Mouse (Mus musculus): ENCODE results near the gene Slmap. TPM values are rescaled to one million over a fixed set of nuclear protein-coding genes. Genes with fewer than 3 reads are reported as not detected.

The Slmap gene
- polyA plus RNA-seq, 1 experiment from 2014 or later, result 20.8 TPM

GRCm38 (mm10) chr14:26539241-26539640 is 4.5 kb upstream of the Slmap start:
- DNase-seq (ENCODE audit: low spot score) (no peak), ATAC-seq (ENCODE audit: low FRiP score) (no peak)
- Histone ChIP-seq H3K36me3 (ENCODE audit: control insufficient read depth, insufficient read depth, low read length) (no peaks in the 10 kb centered on the region), H3K9ac (ENCODE audit: low read depth, low read length) (no peak overlapping the region), H3K4me2 (replicated peaks; ENCODE audit: low read depth, low read length) (no peak overlapping the region), H3K27ac (ENCODE audit: low read depth, low read length) (no peak overlapping the region), H3K4me1 (replicated peaks; ENCODE audit: control insufficient read depth, insufficient read depth, low read length) (no peaks in the 10 kb centered on the region), H3K4me3 (ENCODE audit: low read depth, low read length) (no peak overlapping the region), H3K9me3 (ENCODE audit: control insufficient read depth, low read length) (no peaks in the 10 kb centered on the region), H3K27me3 (ENCODE audit: control insufficient read depth, insufficient read depth, low read length) (no peaks in the 10 kb centered on the region)
- 91% methylated on average over 4 of the region's 4 CpGs for WGBS

GRCm38 (mm10) chr14:26533821-26534756 is 642 bp downstream of the Slmap start:
- Histone ChIP-seq H3K36me3 (ENCODE audit: control insufficient read depth, insufficient read depth, low read length) (no peaks in the 10 kb centered on the region), H3K9ac (ENCODE audit: low read depth, low read length) (peak overlapping the region; percentile 88), H3K27ac (ENCODE audit: low read depth, low read length) (peak overlapping the region; percentile 74), H3K9me3 (ENCODE audit: control insufficient read depth, low read length) (no peaks in the 10 kb centered on the region), H3K4me2 (replicated peaks; ENCODE audit: low read depth, low read length) (peak overlapping the region; percentile 96), H3K4me3 (ENCODE audit: low read depth, low read length) (peak overlapping the region; percentile 91), H3K27me3 (ENCODE audit: control insufficient read depth, insufficient read depth, low read length) (no peaks in the 10 kb centered on the region), H3K4me1 (replicated peaks; ENCODE audit: control insufficient read depth, insufficient read depth, low read length) (peaks cover 6% of the 10 kb centered on the region; the same call in 1 of the 2 replicates)
- DNase-seq (ENCODE audit: low spot score), result peak; percentile 75
- peak; percentile 93 for ATAC-seq (ENCODE audit: low FRiP score)
- under 1% methylated on average over 52 of the region's 92 CpGs for WGBS

- Histone ChIP-seq H3K27me3 (ENCODE audit: control insufficient read depth, insufficient read depth, low read length) (no peaks in the 10 kb centered on the region), H3K9ac (ENCODE audit: low read depth, low read length) (peak overlapping the region; percentile 88), H3K4me1 (replicated peaks; ENCODE audit: control insufficient read depth, insufficient read depth, low read length) (peaks cover 6% of the 10 kb centered on the region; the same call in 1 of the 2 replicates), H3K27ac (ENCODE audit: low read depth, low read length) (no peak overlapping the region), H3K4me2 (replicated peaks; ENCODE audit: low read depth, low read length) (peak overlapping the region; percentile 96), H3K36me3 (ENCODE audit: control insufficient read depth, insufficient read depth, low read length) (no peaks in the 10 kb centered on the region), H3K9me3 (ENCODE audit: control insufficient read depth, low read length) (no peaks in the 10 kb centered on the region), H3K4me3 (ENCODE audit: low read depth, low read length) (peak overlapping the region; percentile 91)
- DNase-seq (ENCODE audit: low spot score), result peak; percentile 10
- 28% methylated on average over 19 of the region's 19 CpGs for WGBS
- ATAC-seq (ENCODE audit: low FRiP score), result no peak
These were observed 1.5 kb downstream of the Slmap start for GRCm38 (mm10) chr14:26533267-26533666.

GRCm38 (mm10) chr14:26532752-26533151 is 2.0 kb downstream of the Slmap start:
- no peak for DNase-seq (ENCODE audit: low spot score)
- Histone ChIP-seq H3K27me3 (ENCODE audit: control insufficient read depth, insufficient read depth, low read length) (no peaks in the 10 kb centered on the region), H3K4me3 (ENCODE audit: low read depth, low read length) (peak overlapping the region; percentile 91), H3K27ac (ENCODE audit: low read depth, low read length) (no peak overlapping the region), H3K9ac (ENCODE audit: low read depth, low read length) (peak overlapping the region; percentile 88; the same call in 1 of the 2 replicates), H3K4me2 (replicated peaks; ENCODE audit: low read depth, low read length) (peak overlapping the region; percentile 96), H3K36me3 (ENCODE audit: control insufficient read depth, insufficient read depth, low read length) (no peaks in the 10 kb centered on the region), H3K4me1 (replicated peaks; ENCODE audit: control insufficient read depth, insufficient read depth, low read length) (peaks cover 6% of the 10 kb centered on the region; the same call in 1 of the 2 replicates), H3K9me3 (ENCODE audit: control insufficient read depth, low read length) (no peaks in the 10 kb centered on the region)
- no peak for ATAC-seq (ENCODE audit: low FRiP score)
- WGBS, result 69% methylated on average over 9 of the region's 9 CpGs

GRCm38 (mm10) chr14:26531410-26532313 is 3.1 kb downstream of the Slmap start:
- Histone ChIP-seq H3K9ac (ENCODE audit: low read depth, low read length) (no peak overlapping the region), H3K9me3 (ENCODE audit: control insufficient read depth, low read length) (no peaks in the 10 kb centered on the region), H3K27ac (ENCODE audit: low read depth, low read length) (no peak overlapping the region), H3K36me3 (ENCODE audit: control insufficient read depth, insufficient read depth, low read length) (no peaks in the 10 kb centered on the region), H3K27me3 (ENCODE audit: control insufficient read depth, insufficient read depth, low read length) (no peaks in the 10 kb centered on the region), H3K4me2 (replicated peaks; ENCODE audit: low read depth, low read length) (no peak overlapping the region), H3K4me3 (ENCODE audit: low read depth, low read length) (no peak overlapping the region), H3K4me1 (replicated peaks; ENCODE audit: control insufficient read depth, insufficient read depth, low read length) (peaks cover 6% of the 10 kb centered on the region; the same call in 1 of the 2 replicates)
- DNase-seq (ENCODE audit: low spot score) (no peak), ATAC-seq (ENCODE audit: low FRiP score) (no peak)
- 84% methylated on average over 10 of the region's 10 CpGs for WGBS

GRCm38 (mm10) chr14:26530350-26530749 is 4.4 kb downstream of the Slmap start:
- Histone ChIP-seq H3K4me3 (ENCODE audit: low read depth, low read length) (no peak overlapping the region), H3K4me2 (replicated peaks; ENCODE audit: low read depth, low read length) (no peak overlapping the region), H3K27ac (ENCODE audit: low read depth, low read length) (no peak overlapping the region), H3K36me3 (ENCODE audit: control insufficient read depth, insufficient read depth, low read length) (no peaks in the 10 kb centered on the region), H3K27me3 (ENCODE audit: control insufficient read depth, insufficient read depth, low read length) (no peaks in the 10 kb centered on the region), H3K4me1 (replicated peaks; ENCODE audit: control insufficient read depth, insufficient read depth, low read length) (peaks cover 6% of the 10 kb centered on the region; the same call in 1 of the 2 replicates), H3K9me3 (ENCODE audit: control insufficient read depth, low read length) (no peaks in the 10 kb centered on the region), H3K9ac (ENCODE audit: low read depth, low read length) (no peak overlapping the region)
- ATAC-seq (ENCODE audit: low FRiP score) (no peak), DNase-seq (ENCODE audit: low spot score) (no peak)
- WGBS, result 80% methylated on average over 7 of the region's 7 CpGs

GRCm38 (mm10) chr14:26528296-26528695 is 6.4 kb downstream of the Slmap start:
- Histone ChIP-seq H3K36me3 (ENCODE audit: control insufficient read depth, insufficient read depth, low read length) (no peaks in the 10 kb centered on the region), H3K4me1 (replicated peaks; ENCODE audit: control insufficient read depth, insufficient read depth, low read length) (peaks cover 4% of the 10 kb centered on the region; the same call in 1 of the 2 replicates), H3K9me3 (ENCODE audit: control insufficient read depth, low read length) (no peaks in the 10 kb centered on the region), H3K9ac (ENCODE audit: low read depth, low read length) (no peak overlapping the region), H3K27ac (ENCODE audit: low read depth, low read length) (no peak overlapping the region), H3K4me2 (replicated peaks; ENCODE audit: low read depth, low read length) (no peak overlapping the region), H3K4me3 (ENCODE audit: low read depth, low read length) (no peak overlapping the region), H3K27me3 (ENCODE audit: control insufficient read depth, insufficient read depth, low read length) (no peaks in the 10 kb centered on the region)
- 89% methylated on average over 2 of the region's 2 CpGs for WGBS
- ATAC-seq (ENCODE audit: low FRiP score) (no peak), DNase-seq (ENCODE audit: low spot score) (no peak)

GRCm38 (mm10) chr14:26525955-26526354 is 8.8 kb downstream of the Slmap start:
- Histone ChIP-seq H3K4me2 (replicated peaks; ENCODE audit: low read depth, low read length) (no peak overlapping the region), H3K4me3 (ENCODE audit: low read depth, low read length) (no peak overlapping the region), H3K9ac (ENCODE audit: low read depth, low read length) (no peak overlapping the region), H3K27me3 (ENCODE audit: control insufficient read depth, insufficient read depth, low read length) (no peaks in the 10 kb centered on the region), H3K27ac (ENCODE audit: low read depth, low read length) (no peak overlapping the region), H3K4me1 (replicated peaks; ENCODE audit: control insufficient read depth, insufficient read depth, low read length) (no peaks in the 10 kb centered on the region), H3K9me3 (ENCODE audit: control insufficient read depth, low read length) (no peaks in the 10 kb centered on the region), H3K36me3 (ENCODE audit: control insufficient read depth, insufficient read depth, low read length) (no peaks in the 10 kb centered on the region)
- ATAC-seq (ENCODE audit: low FRiP score), result no peak
- WGBS, result 45% methylated on average over 3 of the region's 3 CpGs
- no peak for DNase-seq (ENCODE audit: low spot score)

All from hindbrain, embryonic 11.5 days (tissue).